Mouse (Mus musculus) urinary bladder, postnatal 10 days (tissue): ENCODE data around the gene Thrap3.
"Not testable (repeated sequence)": the region's sequence is repeated elsewhere in the genome, so short reads cannot be mapped to it uniquely, and the experiment has no call there.

Experiments
- DNase-seq: peaks from one replicate; pipeline ENCODE4 v3.0.0; 2022; ENCODE audit warnings: low spot score

The Thrap3 gene

GRCm38 (mm10) chr4:126217771-126218170 lies 15.2 kb upstream of the Thrap3 start:
- DNase-seq, result no peak

DNA sequence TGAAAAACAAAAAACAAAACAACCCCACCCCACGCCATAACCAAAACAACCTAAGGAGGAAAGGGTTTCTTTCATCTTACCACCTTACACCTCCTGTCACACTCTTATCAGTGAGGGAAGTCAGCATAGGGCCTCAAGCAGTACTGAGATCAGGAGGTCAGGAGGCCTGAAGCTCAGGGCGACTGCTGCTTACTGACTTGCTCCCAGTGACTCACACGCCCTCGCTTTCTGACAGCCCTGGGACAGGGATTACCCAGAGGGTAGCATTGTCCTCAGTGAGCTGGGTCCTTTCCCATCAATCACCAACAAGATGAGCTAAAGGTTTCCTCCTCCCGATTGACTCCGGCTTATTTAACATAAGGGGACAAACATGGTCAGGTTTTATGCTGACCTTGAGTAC lies 4.5 kb upstream of the Thrap3 start:
- DNase-seq, result no peak

- DNase-seq, result no peak
These were observed 2.8 kb upstream of the Thrap3 start for GRCm38 (mm10) chr4:126205386-126205785.

- no peak for DNase-seq
These were observed 2.2 kb upstream of the Thrap3 start for GRCm38 (mm10) chr4:126204661-126205230.

DNA sequence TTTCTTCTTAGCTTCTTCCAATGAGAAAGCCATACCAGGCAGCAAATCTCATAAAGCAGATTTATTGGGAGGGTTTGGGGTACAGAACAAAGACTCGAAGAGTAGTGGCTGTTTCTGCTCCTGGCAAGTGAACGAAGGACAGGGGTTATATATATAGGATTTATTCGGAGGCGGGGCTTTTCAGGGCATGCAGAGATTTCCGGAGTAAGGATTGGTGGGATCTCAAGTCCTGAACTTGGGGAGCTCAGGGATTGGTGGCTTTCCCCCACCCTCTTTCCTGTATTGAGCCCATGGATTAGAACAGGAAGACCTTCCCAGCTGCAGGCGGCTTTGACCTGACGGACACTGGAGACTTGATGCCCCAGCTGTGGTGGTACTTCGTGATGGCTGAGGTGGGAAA lies 1.5 kb upstream of the Thrap3 start:
- DNase-seq, result no peak

DNA sequence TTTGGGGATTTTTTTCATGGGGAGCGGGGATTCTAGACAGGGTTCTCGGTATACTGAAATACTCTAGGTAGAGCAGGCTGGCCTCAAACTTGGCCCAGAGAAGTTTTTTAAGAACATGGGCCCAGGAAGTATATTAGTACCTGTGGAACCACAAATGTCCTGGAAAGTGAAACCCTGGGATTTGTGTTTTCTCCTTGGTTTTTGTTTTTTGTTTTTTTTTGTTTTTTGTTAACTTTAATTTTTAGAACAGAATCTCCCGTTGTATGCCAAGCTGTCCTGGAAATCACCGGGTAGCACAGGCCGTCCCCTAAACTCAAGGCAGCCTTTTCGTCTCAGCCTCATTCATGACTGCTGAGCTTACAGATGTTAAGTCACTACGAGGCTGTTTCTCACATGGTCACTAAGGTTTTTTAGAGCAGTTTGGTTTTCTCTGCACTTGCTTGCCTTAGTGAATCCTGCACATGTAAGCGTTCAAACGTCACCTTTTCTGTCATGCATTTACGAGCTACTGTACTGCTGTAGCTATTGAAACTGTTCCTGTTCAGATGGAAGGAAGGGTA lies 856 bp upstream of the Thrap3 start:
- DNase-seq, result no peak

DNA sequence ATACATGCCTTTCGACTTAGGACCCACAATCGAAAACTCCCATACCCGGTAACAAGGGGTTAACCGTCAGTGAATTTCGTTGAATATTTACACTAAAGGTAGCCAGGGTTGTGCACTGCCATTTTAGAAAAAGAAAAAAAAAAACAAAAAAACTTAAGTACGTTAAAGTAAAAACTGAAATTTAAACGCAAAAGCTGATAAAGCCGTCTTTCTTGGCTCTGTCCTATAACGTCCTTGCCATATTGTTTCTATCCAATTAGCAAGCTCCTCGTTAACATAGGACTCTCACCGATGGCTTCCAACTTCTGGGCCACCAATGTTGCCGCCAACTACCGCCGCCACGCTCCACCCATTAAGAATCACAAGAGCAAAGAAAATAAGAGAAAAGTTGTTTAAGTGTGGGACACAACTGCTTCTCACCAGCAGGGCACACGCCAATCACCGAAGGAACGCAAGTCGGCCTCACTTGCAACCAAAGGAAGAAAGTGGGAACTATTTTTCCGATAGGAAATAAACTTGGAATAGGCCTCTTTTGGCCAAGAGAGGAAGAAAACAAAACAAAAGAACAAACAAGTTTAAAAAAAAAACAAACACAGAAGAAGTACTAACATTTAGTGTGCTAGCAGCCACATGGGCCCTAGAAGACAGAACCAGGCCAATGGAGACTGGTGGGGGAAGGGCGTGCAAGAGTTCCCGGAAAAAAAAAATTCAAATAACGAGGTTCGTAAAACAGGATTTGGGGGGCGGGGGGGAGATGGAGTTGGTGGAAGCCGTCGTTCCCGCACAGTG lies 852 bp downstream of the Thrap3 start:
- no peak for DNase-seq

GRCm38 (mm10) chr4:126200656-126201055 lies 1.9 kb downstream of the Thrap3 start:
- no peak for DNase-seq

GRCm38 (mm10) chr4:126200036-126200435 lies 2.5 kb downstream of the Thrap3 start:
- DNase-seq, result no peak

GRCm38 (mm10) chr4:126199556-126199955 lies 3.0 kb downstream of the Thrap3 start:
- no peak for DNase-seq

- no peak for DNase-seq
These were observed 5.1 kb downstream of the Thrap3 start for GRCm38 (mm10) chr4:126197485-126197884.

DNA sequence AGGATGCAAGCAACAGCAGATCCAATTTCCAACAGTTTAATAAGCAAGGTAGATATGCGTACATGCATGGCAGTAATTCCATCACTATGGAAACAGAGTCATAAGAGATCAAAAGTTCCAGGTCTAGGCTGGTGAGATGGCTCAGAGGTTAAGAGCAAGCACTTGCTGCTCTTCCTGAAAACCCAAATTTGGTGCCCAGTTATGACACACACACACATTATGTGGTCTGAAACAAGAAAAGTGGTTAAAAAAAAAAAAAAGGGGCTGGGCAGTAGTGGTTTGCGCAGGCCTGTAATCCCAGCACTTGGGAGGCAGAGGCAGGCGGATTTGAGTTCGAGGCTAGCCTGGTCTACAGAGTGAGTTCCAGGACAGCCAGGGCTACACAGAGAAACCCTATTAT lies 7.6 kb downstream of the Thrap3 start:
- DNase-seq, result no peak

GRCm38 (mm10) chr4:126194216-126194615 lies 8.3 kb downstream of the Thrap3 start:
- DNase-seq, result no peak

GRCm38 (mm10) chr4:126190636-126191035 lies 11.9 kb downstream of the Thrap3 start:
- DNase-seq, result no peak

DNA sequence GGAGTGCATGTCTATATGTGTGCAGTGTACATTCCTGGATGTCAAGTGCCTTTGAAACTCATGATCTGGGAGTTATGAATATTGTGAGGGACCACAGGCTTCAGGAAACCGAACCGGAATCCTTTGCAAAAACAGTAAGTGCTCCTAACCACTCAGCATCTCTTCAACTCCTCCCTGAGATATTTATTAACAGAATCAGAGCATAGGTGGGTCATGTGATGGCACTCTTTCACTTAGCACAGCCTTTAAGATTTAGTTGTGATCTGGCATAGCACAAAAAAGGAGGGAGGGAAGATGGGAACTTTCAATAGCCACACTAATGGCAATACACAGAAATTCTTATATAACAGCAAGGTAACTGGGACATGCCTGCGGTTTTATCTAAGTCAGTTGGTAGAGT lies 15.5 kb downstream of the Thrap3 start:
- no peak for DNase-seq

DNA sequence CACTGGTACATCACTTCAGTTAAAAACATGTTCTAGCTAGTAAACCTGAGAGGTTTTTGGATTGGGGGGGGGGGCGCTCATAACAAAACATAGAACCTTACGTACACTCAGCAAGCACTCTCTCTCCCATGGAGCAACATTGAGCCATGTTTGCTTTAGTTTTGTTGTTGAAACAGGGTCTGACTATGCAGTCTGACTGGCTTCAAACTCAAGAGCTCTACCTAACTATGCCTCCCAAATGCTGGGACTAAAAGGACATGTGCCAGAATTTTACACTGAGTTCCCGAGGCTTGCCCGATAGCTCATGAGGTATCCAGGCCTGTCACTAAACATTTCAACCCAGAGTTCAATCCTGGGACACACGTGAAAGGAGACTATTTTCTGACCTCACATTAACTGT lies 19.5 kb downstream of the Thrap3 start:
- no peak for DNase-seq

DNA sequence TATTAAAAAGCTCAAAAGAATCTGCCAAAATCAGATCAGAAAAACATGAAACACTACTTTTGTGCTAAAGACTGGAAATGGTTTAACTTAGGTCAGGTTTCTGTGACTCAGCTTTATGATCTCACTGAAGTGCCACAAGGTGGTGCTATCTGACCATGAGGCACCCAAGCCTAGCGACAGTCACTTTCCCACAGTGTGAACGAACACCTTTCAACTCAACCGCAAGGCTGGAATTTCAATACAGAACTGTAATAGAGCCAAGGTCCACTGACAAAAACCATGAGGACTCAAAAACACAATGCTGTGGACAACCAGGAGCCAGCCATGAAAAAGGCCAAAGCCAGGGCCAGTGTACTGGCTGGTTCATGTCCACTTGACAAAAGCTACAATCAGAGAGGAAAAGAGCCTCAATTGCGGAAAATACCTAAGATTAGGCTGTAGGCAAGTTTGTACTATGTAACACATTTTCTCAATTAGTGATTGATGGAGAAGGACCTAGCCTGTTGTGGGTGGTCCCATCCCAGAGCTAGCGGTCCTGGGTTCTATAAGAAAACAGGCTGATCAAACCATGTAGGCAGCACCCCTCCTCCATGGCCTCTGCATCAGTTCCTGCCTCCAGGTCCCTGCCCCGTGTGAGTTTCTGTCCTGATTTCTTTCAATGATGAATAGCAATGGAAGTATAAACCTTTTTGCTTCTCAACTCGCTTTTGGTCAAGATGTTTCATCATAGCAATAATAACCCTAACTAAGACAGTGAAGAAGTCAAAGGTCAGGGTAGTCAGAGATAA lies 21.2 kb downstream of the Thrap3 start:
- no peak for DNase-seq

DNA sequence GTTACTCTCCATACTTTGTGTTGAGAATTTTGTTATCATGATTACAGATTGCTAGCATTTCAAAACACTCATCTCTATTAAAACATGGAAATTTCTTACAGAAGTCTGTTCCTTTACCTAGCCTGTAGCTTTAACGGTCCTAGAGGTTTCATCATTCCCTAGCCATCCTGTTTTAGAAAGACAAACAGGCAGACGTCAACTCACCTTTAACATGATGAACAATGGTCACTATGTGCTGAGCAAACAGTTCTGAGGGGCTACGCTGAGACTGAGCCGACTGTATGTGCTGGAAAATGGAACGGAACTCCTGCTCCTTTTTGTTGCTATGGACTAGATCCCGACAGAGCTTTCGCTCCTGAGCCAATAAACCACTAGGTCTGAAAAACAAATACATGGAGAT lies 26.6 kb downstream of the Thrap3 start:
- DNase-seq, result not testable (repeated sequence)

DNA sequence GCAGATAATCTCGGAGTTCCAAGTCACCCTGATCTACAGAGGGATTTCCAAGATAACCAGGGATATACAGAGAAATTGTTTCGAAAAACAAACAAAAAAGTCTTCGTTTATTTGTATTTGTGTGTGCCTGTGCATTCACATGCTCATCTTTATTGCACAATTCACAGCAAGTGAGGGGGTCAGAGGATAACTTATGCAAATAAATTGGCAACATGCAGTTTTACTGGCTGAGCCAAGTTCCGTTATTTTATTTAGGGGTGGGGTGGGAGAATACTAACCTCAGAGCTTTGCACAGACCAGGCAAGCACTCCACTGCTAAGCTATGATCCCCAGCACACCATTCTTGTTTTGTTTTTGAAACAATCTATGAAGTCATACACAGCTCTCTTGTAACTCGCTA lies 28.8 kb downstream of the Thrap3 start:
- no peak for DNase-seq

- not testable (repeated sequence) for DNase-seq
These were observed 31.8 kb downstream of the Thrap3 start for GRCm38 (mm10) chr4:126170737-126171136.

DNA sequence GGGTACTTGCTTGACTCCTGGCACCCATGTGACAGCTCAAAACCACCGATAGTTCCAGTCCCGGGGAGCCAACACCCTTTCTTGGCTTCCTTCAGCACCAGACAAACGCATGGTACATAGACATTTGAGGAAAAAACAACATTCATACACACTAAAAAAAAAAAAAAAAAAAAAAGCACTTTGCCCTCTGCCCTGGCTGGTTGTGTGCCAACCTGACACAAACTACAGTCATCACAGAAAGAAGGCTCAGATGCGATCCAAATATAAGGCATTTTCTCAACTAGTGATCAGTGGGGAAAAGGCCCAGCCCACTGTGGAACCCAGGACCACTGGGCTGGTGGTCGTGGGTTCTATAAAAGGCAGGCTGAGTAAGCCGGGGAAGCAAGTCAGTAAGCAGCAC lies 33.7 kb downstream of the Thrap3 start:
- DNase-seq, result no peak

GRCm38 (mm10) chr4:126166084-126166483 lies 36.5 kb downstream of the Thrap3 start:
- no peak for DNase-seq

DNA sequence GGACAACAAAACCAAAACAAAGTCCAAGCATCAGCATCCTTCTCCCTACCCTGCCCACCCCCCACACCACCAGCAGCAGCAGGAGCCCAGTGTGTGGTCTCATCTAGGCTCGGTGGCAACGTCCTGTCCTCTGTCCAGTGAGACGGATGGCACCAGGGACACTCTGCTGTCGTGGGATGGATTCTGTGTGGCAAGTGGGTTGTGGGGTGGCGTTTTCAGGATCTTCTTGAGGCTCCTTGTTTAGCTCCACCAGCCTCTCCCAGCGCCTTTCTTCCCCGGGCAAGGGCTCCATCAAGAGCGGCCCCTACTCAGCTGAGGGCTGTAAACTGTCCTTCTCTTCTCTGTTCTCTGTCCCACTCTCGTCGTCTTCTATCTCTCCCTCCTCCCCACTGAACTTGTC lies 37.5 kb downstream of the Thrap3 start:
- not testable (repeated sequence) for DNase-seq
